Mouse (Mus musculus) liver, embryonic 12.5 days (tissue): ENCODE results near the gene Il18r1. TPM values are rescaled to one million over a fixed set of nuclear protein-coding genes. Genes with fewer than 3 reads are reported as not detected.

Experiments
- ATAC-seq: fragments of 200-750 bp; cut with Nextera tagmentation; 2 replicates; pipeline ENCODE4 v1.8.0; 2017; ENCODE audit warnings: moderate number of reproducible peaks, mild to moderate bottlenecking, moderate library complexity
- H3K27ac ChIP-seq: fragments of 300-500 bp; sonication (generic); 2 replicates; pipeline ENCODE4 v1.5.1; 2016; ENCODE audit warnings: mild to moderate bottlenecking
- H3K27me3 ChIP-seq: fragments of 300-500 bp; sonication (generic); replicated peaks from 2 replicates; pipeline ENCODE4 v1.6.1; 2016; ENCODE audit warnings: mild to moderate bottlenecking, moderate library complexity
- H3K36me3 ChIP-seq: fragments of 300-500 bp; sonication (generic); 2 replicates; pipeline ENCODE4 v1.6.1; 2016; ENCODE audit warnings: mild to moderate bottlenecking, moderate library complexity
- H3K4me1 ChIP-seq: fragments of 300-500 bp; sonication (generic); 2 replicates; pipeline ENCODE4 v1.6.1; 2016
- H3K4me2 ChIP-seq: fragments of 300-500 bp; sonication (generic); 2 replicates; pipeline ENCODE4 v1.6.1; 2016; ENCODE audit warnings: mild to moderate bottlenecking, moderate library complexity
- H3K4me3 ChIP-seq: fragments of 300-500 bp; sonication (generic); 2 replicates; pipeline ENCODE4 v1.5.1; 2016; ENCODE audit warnings: mild to moderate bottlenecking, moderate library complexity
- H3K9ac ChIP-seq: fragments of 300-500 bp; sonication (generic); 2 replicates; pipeline ENCODE4 v1.6.1; 2016; ENCODE audit warnings: mild to moderate bottlenecking, moderate library complexity
- H3K9me3 ChIP-seq: fragments of 300-500 bp; sonication (generic); replicated peaks from 2 replicates; pipeline ENCODE4 v1.6.1; 2016; ENCODE audit warnings: mild to moderate bottlenecking, moderate library complexity
- WGBS: fragments of 180-500 bp; shearing (Covaris S2); methylation state at CpG from one replicate; pipeline ENCODE4 v1.1.7; 2016; ENCODE audit not compliant: insufficient replicate concordance; 5-methylcytosine and 5-hydroxymethylcytosine counted together
- polyA plus RNA-seq: library from polyadenylated mRNA; unstranded; fragments of >200 nt; fragmentation: Nextera tagmentation; extraction: Ambion mirVana; gene quantifications from 2 replicates; pipeline ENCODE4 v1.2.1, GENCODE M21; 2016

The Il18r1 gene
- polyA plus RNA-seq, 1 experiment from 2014 or later = not detected

- no peak overlapping the region for H3K27ac ChIP-seq
- no peak overlapping the region for H3K4me3 ChIP-seq
- no peaks in the 10 kb centered on the region for H3K9me3 ChIP-seq
- H3K27me3 ChIP-seq = no peaks in the 10 kb centered on the region
- H3K4me1 ChIP-seq = no peaks in the 10 kb centered on the region
- no peak overlapping the region for H3K4me2 ChIP-seq
- no peak overlapping the region for H3K9ac ChIP-seq
- H3K36me3 ChIP-seq = no peaks in the 10 kb centered on the region
- 74% methylated on average over 11 of the region's 11 CpGs for WGBS
- no peak for ATAC-seq
Measured at GRCm38 (mm10) chr1:40547064-40547572, 81.8 kb downstream of the Il18r1 start.

GRCm38 (mm10) chr1:40547762-40548161 lies 82.4 kb downstream of the Il18r1 start:
- Histone ChIP-seq H3K4me1 (no peaks in the 10 kb centered on the region), H3K4me3 (no peak overlapping the region), H3K27me3 (no peaks in the 10 kb centered on the region), H3K9me3 (no peaks in the 10 kb centered on the region), H3K27ac (no peak overlapping the region), H3K9ac (no peak overlapping the region), H3K4me2 (no peak overlapping the region), H3K36me3 (no peaks in the 10 kb centered on the region)
- 60% methylated on average over 10 of the region's 10 CpGs for WGBS
- ATAC-seq = no peak

Other genes with a start within 250 kb of the Il18r1 start
- 15.7 and 17.8 TPM in 2 replicates for gene Il1r1, start 240.5 kb upstream of the Il18r1 start, polyA plus RNA-seq
- gene Il1rl2, start 140.9 kb upstream of the Il18r1 start, polyA plus RNA-seq = 1.8 and 2.2 TPM in 2 replicates
- 2.5 and 2.7 TPM in 2 replicates for gene Il1rl1, start 36.0 kb upstream of the Il18r1 start, polyA plus RNA-seq
- gene Il18rap, start 49.8 kb downstream of the Il18r1 start, polyA plus RNA-seq = 0.67 and 0.79 TPM in 2 replicates
- gene Slc9a4, start 114.5 kb downstream of the Il18r1 start, polyA plus RNA-seq = not detected in 2 replicates
- gene Slc9a2, start 215.0 kb downstream of the Il18r1 start, polyA plus RNA-seq = not detected in 2 replicates